Mouse (Mus musculus) cortical plate, adult 2 months (tissue): ENCODE results near the gene Slc22a5.
A peak's percentile ranks its signal among the peaks of the same experiment; 100 is the strongest.

Experiments used
- CTCF ChIP-seq: fragments of 200-500 bp; IDR thresholded peaks from 2 replicates; pipeline ENCODE4 v1.5.1; 2011; ENCODE audit warnings: mild to moderate bottlenecking, control low read depth, low read length; ENCODE audit not compliant: insufficient read depth; ENCODE audit errors: extremely low read depth
- POLR2A ChIP-seq: fragments of 200-500 bp; IDR thresholded peaks from 2 replicates; pipeline ENCODE4 v1.6.1; 2011; ENCODE audit warnings: mild to moderate bottlenecking, low read length, control low read depth; ENCODE audit not compliant: insufficient read depth; ENCODE audit errors: extremely low read depth

GRCm38 (mm10) chr11:53891505-53892451 lies at the start of gene Slc22a5:
- TF ChIP-seq POLR2A (0 out of 2 replicates have a peak, but pooled peaks have one; percentile 42), CTCF (no peak)
